Mouse (Mus musculus): ENCODE measurements at regions not wholly inside any gene's neighbourhood (a gene's known extent, or its start where the extent isn't known, plus 50 kb on each side); places are given as distances from the start of the nearest gene placed in this dataset.

DNA sequence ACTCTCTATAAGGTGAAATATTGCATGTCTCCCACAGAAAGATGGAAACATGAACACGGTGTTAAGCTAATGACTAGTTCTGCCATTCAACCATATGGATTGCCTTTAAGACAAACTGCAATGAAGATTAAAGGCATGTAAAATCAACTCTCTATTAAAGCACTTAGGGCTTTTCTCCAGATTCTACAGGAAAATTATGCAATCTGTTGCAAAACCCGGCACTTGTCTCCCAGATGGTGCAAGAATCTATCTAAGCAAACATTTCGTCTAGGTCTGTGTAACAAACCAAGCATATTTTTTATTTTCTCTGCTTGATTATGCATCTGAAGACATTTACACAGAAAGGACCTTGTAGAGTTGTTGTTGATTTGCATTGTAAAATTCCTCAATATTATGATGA, 1682.9 kb downstream of the Cdh8 start:
- no peak overlapping the region for H3K4me2 ChIP-seq (replicated peaks; ENCODE audit: low read depth, low read length)
- no peak overlapping the region for H3K27ac ChIP-seq (ENCODE audit: low read depth, low read length)
- H3K27me3 ChIP-seq (ENCODE audit: control insufficient read depth, insufficient read depth, low read length): no peaks in the 10 kb centered on the region
- no peak overlapping the region for H3K4me3 ChIP-seq (ENCODE audit: low read depth, low read length)
- DNase-seq (ENCODE audit: low spot score) (no peak), ATAC-seq (ENCODE audit: low FRiP score) (no peak)
- no peaks in the 10 kb centered on the region for H3K36me3 ChIP-seq (ENCODE audit: control insufficient read depth, insufficient read depth, low read length)
- no peak overlapping the region for H3K9ac ChIP-seq (ENCODE audit: low read depth, low read length)
- no peaks in the 10 kb centered on the region for H3K4me1 ChIP-seq (replicated peaks; ENCODE audit: control insufficient read depth, insufficient read depth, low read length)
- WGBS: 86% methylated on average over 3 of the region's 3 CpGs
- no peaks in the 10 kb centered on the region for H3K9me3 ChIP-seq (ENCODE audit: control insufficient read depth, low read length)

DNA sequence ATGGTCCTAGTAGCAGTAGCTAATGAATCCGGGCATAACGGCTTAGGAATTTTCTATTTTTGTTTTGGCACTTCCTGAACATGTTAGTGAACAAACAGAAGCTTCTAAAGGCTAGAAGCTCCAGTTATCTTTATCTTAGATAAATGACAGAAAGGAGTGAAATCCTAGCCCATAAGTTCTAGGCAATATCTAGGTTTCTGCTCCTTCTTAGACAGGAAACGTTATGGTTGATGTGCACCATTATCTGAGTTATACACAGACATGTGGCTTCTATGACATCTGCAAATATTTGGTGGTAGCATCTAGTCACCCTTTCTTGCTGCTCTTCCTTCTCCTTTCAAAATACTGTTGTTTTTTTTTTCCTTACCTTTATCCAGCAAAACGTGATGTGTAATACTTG, 1693.6 kb downstream of the Cdh8 start:
- Histone ChIP-seq H3K4me1 (replicated peaks; ENCODE audit: control insufficient read depth, insufficient read depth, low read length) (no peaks in the 10 kb centered on the region), H3K4me2 (replicated peaks; ENCODE audit: low read depth, low read length) (no peak overlapping the region), H3K27ac (ENCODE audit: low read depth, low read length) (no peak overlapping the region), H3K9me3 (ENCODE audit: control insufficient read depth, low read length) (no peaks in the 10 kb centered on the region), H3K36me3 (ENCODE audit: control insufficient read depth, insufficient read depth, low read length) (no peaks in the 10 kb centered on the region), H3K4me3 (ENCODE audit: low read depth, low read length) (no peak overlapping the region), H3K9ac (ENCODE audit: low read depth, low read length) (no peak overlapping the region), H3K27me3 (ENCODE audit: control insufficient read depth, insufficient read depth, low read length) (no peaks in the 10 kb centered on the region)
- ATAC-seq (ENCODE audit: low FRiP score): no peak
- DNase-seq (ENCODE audit: low spot score): no peak
- WGBS: 90% methylated on average over 4 of the region's 4 CpGs

DNA sequence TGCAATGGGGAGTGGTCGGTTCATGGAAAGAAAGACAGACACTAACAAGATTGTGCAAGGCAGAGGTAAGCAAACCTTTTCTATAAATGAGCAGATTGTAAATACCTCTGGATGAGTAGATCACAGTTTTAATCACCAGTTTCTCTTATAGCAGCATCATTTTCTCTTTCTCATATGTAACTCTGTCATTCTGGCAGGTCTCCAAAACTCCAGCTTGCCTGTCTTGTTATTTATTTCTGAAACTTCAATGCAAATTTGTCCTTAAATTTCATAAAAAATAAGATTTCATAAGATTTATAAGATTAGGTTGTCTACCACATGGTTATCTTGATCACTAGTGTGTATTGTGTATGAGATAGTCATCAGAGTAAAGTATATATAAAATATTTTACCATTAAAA, 1714.6 kb downstream of the Cdh8 start:
- no peaks in the 10 kb centered on the region for H3K4me1 ChIP-seq (replicated peaks; ENCODE audit: control insufficient read depth, insufficient read depth, low read length)

DNA sequence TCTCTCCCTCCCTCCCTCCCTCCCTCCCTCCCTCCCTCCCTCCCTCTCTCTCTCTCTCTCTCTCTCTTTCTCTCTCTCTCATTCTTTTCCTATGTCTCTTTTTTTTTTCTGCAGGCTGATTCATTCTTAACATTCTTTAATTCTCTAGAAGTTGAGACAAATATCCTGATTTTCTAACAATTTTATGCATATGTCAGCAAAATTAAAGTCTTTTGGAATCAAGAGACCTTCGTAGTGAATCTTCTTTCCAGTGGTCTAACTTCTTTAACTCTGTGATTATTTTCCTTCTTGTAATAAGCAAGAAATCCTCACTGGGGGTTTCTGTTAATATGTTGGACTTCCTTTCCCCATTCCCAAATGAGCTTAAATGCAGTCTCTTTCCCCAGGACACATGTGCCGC, 1751.9 kb downstream of the Cdh8 start:
- Histone ChIP-seq H3K9ac (ENCODE audit: low read depth, low read length) (no peak overlapping the region), H3K4me1 (replicated peaks; ENCODE audit: control insufficient read depth, insufficient read depth, low read length) (no peaks in the 10 kb centered on the region), H3K27me3 (ENCODE audit: control insufficient read depth, insufficient read depth, low read length) (no peaks in the 10 kb centered on the region), H3K4me2 (replicated peaks; ENCODE audit: low read depth, low read length) (no peak overlapping the region), H3K36me3 (ENCODE audit: control insufficient read depth, insufficient read depth, low read length) (no peaks in the 10 kb centered on the region), H3K4me3 (ENCODE audit: low read depth, low read length) (no peak overlapping the region), H3K9me3 (ENCODE audit: control insufficient read depth, low read length) (no peaks in the 10 kb centered on the region), H3K27ac (ENCODE audit: low read depth, low read length) (no peak overlapping the region)
- ATAC-seq (ENCODE audit: low FRiP score) (no peak), DNase-seq (ENCODE audit: low spot score) (no peak)
- 84% methylated on average over 2 of the region's 2 CpGs for WGBS

More for the DNA sequence above, 1714.6 kb downstream of the Cdh8 start:
- ATAC-seq (ENCODE audit: low FRiP score): no peak
- H3K4me3 ChIP-seq (ENCODE audit: low read depth, low read length): no peak overlapping the region
- DNase-seq (ENCODE audit: low spot score): no peak
- H3K9me3 ChIP-seq (ENCODE audit: control insufficient read depth, low read length): no peaks in the 10 kb centered on the region
- no peak overlapping the region for H3K9ac ChIP-seq (ENCODE audit: low read depth, low read length)
- no peak overlapping the region for H3K4me2 ChIP-seq (replicated peaks; ENCODE audit: low read depth, low read length)
- 100% methylated on average over 1 of the region's 1 CpGs for WGBS
- no peaks in the 10 kb centered on the region for H3K36me3 ChIP-seq (ENCODE audit: control insufficient read depth, insufficient read depth, low read length)
- no peak overlapping the region for H3K27ac ChIP-seq (ENCODE audit: low read depth, low read length)
- no peaks in the 10 kb centered on the region for H3K27me3 ChIP-seq (ENCODE audit: control insufficient read depth, insufficient read depth, low read length)

DNA sequence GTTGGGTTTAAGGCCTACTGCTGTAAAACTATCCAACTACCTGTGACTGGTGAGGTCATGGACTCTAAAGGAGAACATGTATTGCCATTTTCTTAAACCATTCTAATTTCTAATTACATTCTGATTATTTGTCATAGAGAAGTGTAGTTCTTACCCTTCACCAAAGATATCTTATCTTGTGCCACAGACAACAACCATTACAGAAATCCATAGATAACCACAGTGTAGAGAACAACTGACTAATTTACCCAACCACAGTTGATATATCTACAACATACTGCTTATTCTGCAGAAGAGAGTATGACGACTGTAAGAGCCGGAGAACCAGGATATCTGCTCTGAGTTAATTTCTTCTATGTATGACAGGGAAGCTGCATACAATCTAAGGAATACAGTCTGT, 1754.1 kb downstream of the Cdh8 start:
- DNase-seq (ENCODE audit: low spot score): no peak
- H3K4me1 ChIP-seq (replicated peaks; ENCODE audit: control insufficient read depth, insufficient read depth, low read length): no peaks in the 10 kb centered on the region
- no peak overlapping the region for H3K27ac ChIP-seq (ENCODE audit: low read depth, low read length)
- no peaks in the 10 kb centered on the region for H3K27me3 ChIP-seq (ENCODE audit: control insufficient read depth, insufficient read depth, low read length)
- 95% methylated on average over 2 of the region's 2 CpGs for WGBS
- H3K4me3 ChIP-seq (ENCODE audit: low read depth, low read length): no peak overlapping the region
- no peak for ATAC-seq (ENCODE audit: low FRiP score)
- no peak overlapping the region for H3K4me2 ChIP-seq (replicated peaks; ENCODE audit: low read depth, low read length)
- H3K36me3 ChIP-seq (ENCODE audit: control insufficient read depth, insufficient read depth, low read length): no peaks in the 10 kb centered on the region
- H3K9ac ChIP-seq (ENCODE audit: low read depth, low read length): no peak overlapping the region
- H3K9me3 ChIP-seq (ENCODE audit: control insufficient read depth, low read length): no peaks in the 10 kb centered on the region

DNA sequence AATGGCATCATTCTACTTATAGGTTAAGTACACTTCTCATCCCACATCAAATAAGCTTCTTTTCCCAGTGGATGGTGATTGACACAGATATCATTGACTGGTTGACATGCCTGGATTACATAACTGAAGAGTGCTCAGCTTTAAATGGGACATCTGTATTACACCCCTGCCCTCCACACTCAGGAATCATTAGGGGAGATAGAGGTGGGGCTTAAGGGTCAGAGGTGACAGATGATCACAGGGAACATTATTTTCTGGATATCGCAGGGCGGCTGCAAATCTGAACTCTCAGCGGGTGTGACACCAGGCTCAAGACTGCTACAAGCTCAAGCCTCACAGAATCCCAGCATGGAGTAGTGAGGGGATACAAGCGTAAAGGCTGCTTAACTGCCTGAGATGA, 1763.5 kb upstream of the Got2 start:
- Histone ChIP-seq H3K36me3 (ENCODE audit: control insufficient read depth, insufficient read depth, low read length) (no peaks in the 10 kb centered on the region), H3K27me3 (ENCODE audit: control insufficient read depth, insufficient read depth, low read length) (no peaks in the 10 kb centered on the region), H3K9me3 (ENCODE audit: control insufficient read depth, low read length) (no peaks in the 10 kb centered on the region), H3K27ac (ENCODE audit: low read depth, low read length) (no peak overlapping the region), H3K4me1 (replicated peaks; ENCODE audit: control insufficient read depth, insufficient read depth, low read length) (no peaks in the 10 kb centered on the region), H3K4me3 (ENCODE audit: low read depth, low read length) (no peak overlapping the region), H3K4me2 (replicated peaks; ENCODE audit: low read depth, low read length) (no peak overlapping the region), H3K9ac (ENCODE audit: low read depth, low read length) (no peak overlapping the region)
- no peak for ATAC-seq (ENCODE audit: low FRiP score)
- no peak for DNase-seq (ENCODE audit: low spot score)
- WGBS: 54% methylated on average over 4 of the region's 4 CpGs

DNA sequence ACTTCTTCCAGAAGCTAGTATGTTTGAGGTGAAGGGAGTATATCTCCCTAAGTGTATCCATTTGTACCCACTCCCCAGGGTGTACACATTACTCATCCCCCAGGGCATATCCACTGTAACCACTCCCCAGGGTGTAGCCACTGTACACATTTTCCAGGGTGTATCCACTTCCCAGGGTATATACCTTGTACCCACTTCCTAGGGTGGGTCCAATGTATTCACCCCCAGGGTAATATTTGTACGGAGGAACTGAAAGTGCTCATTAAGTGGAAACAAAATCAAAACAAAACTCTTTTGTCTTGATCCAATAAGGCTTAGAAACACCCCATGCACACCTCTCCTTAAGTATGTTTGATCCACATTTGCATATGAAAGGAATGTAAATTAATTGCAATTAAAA, 1744.6 kb upstream of the Got2 start:
- WGBS: 53% methylated on average over 1 of the region's 1 CpGs
- ATAC-seq (ENCODE audit: low FRiP score): peak; percentile 40; the same call in 1 of the 2 replicates
- no peaks in the 10 kb centered on the region for H3K9me3 ChIP-seq (ENCODE audit: control insufficient read depth, low read length)
- H3K9ac ChIP-seq (ENCODE audit: low read depth, low read length): no peak overlapping the region
- no peak overlapping the region for H3K27ac ChIP-seq (ENCODE audit: low read depth, low read length)
- no peak for DNase-seq (ENCODE audit: low spot score)
- H3K4me1 ChIP-seq (replicated peaks; ENCODE audit: control insufficient read depth, insufficient read depth, low read length): no peaks in the 10 kb centered on the region
- no peaks in the 10 kb centered on the region for H3K36me3 ChIP-seq (ENCODE audit: control insufficient read depth, insufficient read depth, low read length)
- H3K4me2 ChIP-seq (replicated peaks; ENCODE audit: low read depth, low read length): no peak overlapping the region
- H3K4me3 ChIP-seq (ENCODE audit: low read depth, low read length): no peak overlapping the region
- H3K27me3 ChIP-seq (ENCODE audit: control insufficient read depth, insufficient read depth, low read length): no peaks in the 10 kb centered on the region

All from hindbrain, embryonic 11.5 days (tissue).